Mouse (Mus musculus) T-helper 2 cell (primary cell): ENCODE measurements around the gene Ttc13.

Experiments used
- in situ Hi-C: fragments of 300-600 bp; cut with MboI, MseI; formaldehyde crosslinking; loops from one replicate; pipeline ENCODE4 v1.15.1; 2025; ENCODE audit warnings: high pct_unique_total_duplicates

Ttc13 gene

GRCm38 (mm10) chr8:124721862-124722515, at the start of gene Ttc13, which contains the start of gene Arv1:
TSS of gene Ttc13 (minus strand) at chr8:124721983.
TSS of gene Arv1 (plus strand) at chr8:124722139.
- in situ Hi-C loops: no loop called here

- in situ Hi-C loops: loop anchor here (5.0 kb wide), 1 partner anchor 146 kb away; no protein-coding TSS in a partner anchor
These were observed 41.3 kb upstream of the Ttc13 start for GRCm38 (mm10) chr8:124763061-124763460.

GRCm38 (mm10) chr8:124758544-124758943, 36.8 kb upstream of the Ttc13 start:
- in situ Hi-C loops: no loop called here

GRCm38 (mm10) chr8:124756601-124757000, 34.8 kb upstream of the Ttc13 start:
- in situ Hi-C loops: no loop called here

GRCm38 (mm10) chr8:124756153-124756552, 34.4 kb upstream of the Ttc13 start:
- in situ Hi-C loops: no loop called here

- in situ Hi-C loops: no loop called here
These were observed 33.7 kb upstream of the Ttc13 start for GRCm38 (mm10) chr8:124755481-124755880.

- in situ Hi-C loops: no loop called here
These were observed 33.0 kb upstream of the Ttc13 start for GRCm38 (mm10) chr8:124754792-124755190.

GRCm38 (mm10) chr8:124754101-124754791, 32.5 kb upstream of the Ttc13 start:
- in situ Hi-C loops: no loop called here

- in situ Hi-C loops: no loop called here
These were observed 30.6 kb upstream of the Ttc13 start for GRCm38 (mm10) chr8:124752325-124752862.

- in situ Hi-C loops: no loop called here
These were observed 30.0 kb upstream of the Ttc13 start, which contains the start of gene Fam89a for GRCm38 (mm10) chr8:124751709-124752173. TSS of gene Fam89a (minus strand) at chr8:124751832.

GRCm38 (mm10) chr8:124751191-124751590, 29.4 kb upstream of the Ttc13 start:
- in situ Hi-C loops: no loop called here

GRCm38 (mm10) chr8:124746661-124747060, 24.9 kb upstream of the Ttc13 start:
- in situ Hi-C loops: no loop called here

- in situ Hi-C loops: no loop called here
These were observed 17.5 kb upstream of the Ttc13 start for GRCm38 (mm10) chr8:124739268-124739667.

GRCm38 (mm10) chr8:124735371-124735911, 13.7 kb upstream of the Ttc13 start:
- in situ Hi-C loops: no loop called here

GRCm38 (mm10) chr8:124732828-124733227, 11.0 kb upstream of the Ttc13 start:
- in situ Hi-C loops: no loop called here

- in situ Hi-C loops: no loop called here
These were observed 2.5 kb upstream of the Ttc13 start for GRCm38 (mm10) chr8:124724301-124724700.

- in situ Hi-C loops: no loop called here
These were observed 583 bp downstream of the Ttc13 start for GRCm38 (mm10) chr8:124720938-124721861.

- in situ Hi-C loops: no loop called here
These were observed 1.6 kb downstream of the Ttc13 start for GRCm38 (mm10) chr8:124720133-124720532.

GRCm38 (mm10) chr8:124715736-124716135, 6.0 kb downstream of the Ttc13 start:
- in situ Hi-C loops: no loop called here

GRCm38 (mm10) chr8:124713207-124713606, 8.6 kb downstream of the Ttc13 start:
- in situ Hi-C loops: no loop called here

- in situ Hi-C loops: no loop called here
These were observed 16.0 kb downstream of the Ttc13 start for GRCm38 (mm10) chr8:124705823-124706222.
